Mouse (Mus musculus) heart, adult 8-10 months (tissue): ENCODE measurements around the gene Efhc1. TPM values are rescaled to one million over a fixed set of nuclear protein-coding genes. Genes with fewer than 3 reads are reported as not detected.
A peak's percentile ranks its signal among the peaks of the same experiment; 100 is the strongest.
"Not testable (repeated sequence)": the region's sequence is repeated elsewhere in the genome, so short reads cannot be mapped to it uniquely, and the experiment has no call there.

ENCODE experiments used
- DNase-seq: peaks from one replicate; pipeline ENCODE4 v3.0.0; 2022; ENCODE audit warnings: low spot score
- total RNA-seq, 4 experiments: library from RNA; stranded (reverse); gene quantifications; 2 replicates each; pipeline ENCODE4 v1.2.4; 2022

The Efhc1 gene
- total RNA-seq, result under 1 TPM; 0.27 to 0.87 (median 0.50) TPM

- DNase-seq, result peak; percentile 89
Measured at GRCm38 (mm10) chr1:20951300-20951763, at the start of gene Efhc1. Gene Efhc1, plus strand, starts transcription at chr1:20951626.

GRCm38 (mm10) chr1:20905501-20906127 is 45.8 kb upstream of the Efhc1 start:
- DNase-seq, result no peak

GRCm38 (mm10) chr1:20906128-20906515 is 45.3 kb upstream of the Efhc1 start:
- no peak for DNase-seq

GRCm38 (mm10) chr1:20908541-20908940 is 42.9 kb upstream of the Efhc1 start:
- DNase-seq, result no peak

GRCm38 (mm10) chr1:20912115-20912514 is 39.3 kb upstream of the Efhc1 start:
- no peak for DNase-seq

GRCm38 (mm10) chr1:20912527-20913171 is 38.8 kb upstream of the Efhc1 start:
- DNase-seq, result no peak

GRCm38 (mm10) chr1:20914769-20915168 is 36.7 kb upstream of the Efhc1 start:
- DNase-seq, result no peak

GRCm38 (mm10) chr1:20915608-20916007 is 35.8 kb upstream of the Efhc1 start:
- no peak for DNase-seq

GRCm38 (mm10) chr1:20917496-20918050 is 33.9 kb upstream of the Efhc1 start:
- DNase-seq, result no peak

- no peak for DNase-seq
Measured at GRCm38 (mm10) chr1:20919728-20920127, 31.7 kb upstream of the Efhc1 start.

- no peak for DNase-seq
Measured at GRCm38 (mm10) chr1:20921081-20921528, 30.3 kb upstream of the Efhc1 start.

- DNase-seq, result no peak
Measured at GRCm38 (mm10) chr1:20922612-20923399, 28.6 kb upstream of the Efhc1 start.

- not testable (repeated sequence) for DNase-seq
Measured at GRCm38 (mm10) chr1:20925324-20925723, 26.1 kb upstream of the Efhc1 start.

GRCm38 (mm10) chr1:20925926-20926325 is 25.5 kb upstream of the Efhc1 start:
- no peak for DNase-seq

GRCm38 (mm10) chr1:20926376-20926775 is 25.1 kb upstream of the Efhc1 start:
- no peak for DNase-seq

GRCm38 (mm10) chr1:20928487-20928886 is 22.9 kb upstream of the Efhc1 start:
- no peak for DNase-seq

- DNase-seq, result peak; percentile 45
Measured at GRCm38 (mm10) chr1:20933457-20933856, 18.0 kb upstream of the Efhc1 start.

GRCm38 (mm10) chr1:20935106-20935505 is 16.3 kb upstream of the Efhc1 start:
- DNase-seq, result peak; percentile 34

GRCm38 (mm10) chr1:20939046-20939445 is 12.4 kb upstream of the Efhc1 start:
- DNase-seq, result peak; percentile 61

GRCm38 (mm10) chr1:20940151-20940550 is 11.3 kb upstream of the Efhc1 start:
- DNase-seq, result peak; percentile 31

GRCm38 (mm10) chr1:20941322-20941721 is 10.1 kb upstream of the Efhc1 start:
- DNase-seq, result no peak

- no peak for DNase-seq
Measured at GRCm38 (mm10) chr1:20941857-20942256, 9.6 kb upstream of the Efhc1 start.
